Mouse (Mus musculus): ENCODE measurements at regions not wholly inside any gene's neighbourhood (a gene's known extent, or its start where the extent isn't known, plus 50 kb on each side); places are given as distances from the start of the nearest gene placed in this dataset.

DNA sequence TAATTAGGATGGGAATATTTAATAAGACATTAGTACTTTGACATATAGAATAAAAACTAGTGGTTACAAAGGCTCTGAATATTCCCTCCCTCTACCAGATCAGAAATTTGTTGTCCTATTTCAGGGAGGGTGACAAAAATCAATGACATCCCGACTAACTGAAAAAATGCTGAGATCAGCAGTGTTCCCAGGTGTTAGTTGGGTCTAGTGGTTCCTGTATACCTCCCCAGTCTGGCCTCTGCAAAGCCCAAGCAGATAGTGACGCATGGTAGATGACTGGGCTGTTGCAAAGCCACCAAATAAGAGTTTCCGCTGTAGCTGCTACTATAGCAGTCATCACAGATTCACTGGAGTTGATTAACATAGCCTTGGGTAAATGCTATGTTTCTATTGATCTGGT, 59.9 kb upstream of the Gm4791 start:
- DNase-seq: no peak

DNA sequence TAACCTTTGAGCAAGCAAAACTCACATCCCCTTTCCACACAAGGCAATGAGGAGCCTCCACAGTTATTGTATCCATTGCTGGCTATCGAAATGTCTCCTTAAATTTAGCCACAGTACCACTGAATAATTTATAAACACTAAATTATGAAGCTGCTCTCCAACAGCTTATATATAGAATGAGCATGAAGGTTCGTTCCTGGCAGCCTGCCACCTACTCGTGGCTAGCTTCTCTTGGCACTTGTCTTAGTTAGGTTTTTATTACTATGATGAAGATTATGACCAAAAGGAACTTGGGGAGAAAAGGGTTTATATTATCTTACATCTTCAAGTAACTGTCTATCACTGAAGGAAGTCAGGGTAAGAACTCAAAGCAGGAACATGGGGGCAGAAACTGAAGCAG, 72.9 kb upstream of the Gm4791 start:
- no peak for DNase-seq

DNA sequence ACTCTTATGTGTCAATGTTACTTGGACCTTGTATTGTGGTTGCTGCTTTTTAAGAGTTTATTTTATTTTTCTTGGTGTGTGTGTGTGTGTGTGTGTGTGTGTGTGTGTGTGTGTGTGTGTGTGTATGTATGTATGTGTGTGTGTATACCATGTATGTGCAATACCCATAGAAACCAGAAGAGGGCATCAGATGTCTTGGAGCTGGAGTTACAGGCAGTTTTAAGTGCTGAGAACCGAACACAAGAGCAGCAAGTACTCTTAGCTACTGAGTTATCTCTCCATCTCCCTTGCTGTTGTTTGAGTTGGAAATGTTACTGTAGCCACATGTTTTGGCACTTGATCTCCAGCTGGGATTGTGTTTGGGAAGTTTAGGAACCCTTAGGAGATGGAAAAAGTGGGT, 78.5 kb upstream of the Gm4791 start:
- DNase-seq: no peak

DNA sequence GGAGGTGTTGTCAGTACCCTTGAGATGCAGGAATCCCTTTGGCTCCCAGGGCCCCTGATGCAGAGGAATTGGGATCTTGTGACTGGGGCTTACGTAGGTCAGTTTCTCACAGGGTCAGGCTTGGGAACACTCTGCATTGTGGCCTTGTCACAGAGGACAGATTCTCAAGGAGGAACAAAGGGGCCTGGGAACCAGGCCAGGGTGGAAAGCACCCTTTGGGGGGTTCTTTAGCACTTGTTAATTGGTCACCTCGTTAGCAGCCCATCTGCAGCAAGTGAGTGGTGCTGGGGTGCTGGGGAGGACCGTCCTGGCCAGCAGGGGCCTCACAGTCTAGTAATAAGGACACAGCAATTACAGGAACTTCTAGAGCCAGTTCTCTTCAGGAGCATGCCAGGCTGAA, 85.3 kb upstream of the Gm4791 start:
- peak in 1 of 2 experiments; percentile 3 for DNase-seq

DNA sequence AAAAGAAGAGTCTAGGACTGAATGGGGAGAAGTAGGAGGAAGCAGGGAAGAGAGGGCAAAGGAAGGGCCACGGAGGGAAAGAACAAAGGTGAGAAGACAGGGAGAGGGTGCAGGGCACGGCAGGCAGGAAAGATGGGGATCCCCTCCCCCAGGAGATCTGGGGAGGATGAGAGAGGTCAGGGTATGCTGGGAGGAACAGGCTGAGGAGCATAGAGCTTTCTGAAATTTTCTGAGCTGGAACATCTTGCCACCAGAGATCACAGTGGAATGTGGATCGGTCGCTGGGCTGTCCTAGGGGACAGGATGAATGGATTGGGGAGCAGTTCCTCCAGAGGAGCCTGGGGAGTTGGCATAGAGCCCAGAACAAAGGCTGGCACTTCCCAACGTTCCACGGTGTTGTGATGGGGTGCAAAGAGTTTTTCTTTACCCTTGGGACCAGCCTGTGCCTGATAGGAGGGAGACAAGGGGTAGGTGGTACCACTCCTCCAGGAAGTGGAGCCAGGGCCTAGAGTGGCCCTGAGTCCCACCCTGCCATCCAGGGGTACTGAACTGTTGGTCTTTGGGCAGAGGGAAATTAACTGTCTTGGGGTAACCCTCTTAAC, 89.0 kb upstream of the Gm4791 start:
- DNase-seq: no peak

DNA sequence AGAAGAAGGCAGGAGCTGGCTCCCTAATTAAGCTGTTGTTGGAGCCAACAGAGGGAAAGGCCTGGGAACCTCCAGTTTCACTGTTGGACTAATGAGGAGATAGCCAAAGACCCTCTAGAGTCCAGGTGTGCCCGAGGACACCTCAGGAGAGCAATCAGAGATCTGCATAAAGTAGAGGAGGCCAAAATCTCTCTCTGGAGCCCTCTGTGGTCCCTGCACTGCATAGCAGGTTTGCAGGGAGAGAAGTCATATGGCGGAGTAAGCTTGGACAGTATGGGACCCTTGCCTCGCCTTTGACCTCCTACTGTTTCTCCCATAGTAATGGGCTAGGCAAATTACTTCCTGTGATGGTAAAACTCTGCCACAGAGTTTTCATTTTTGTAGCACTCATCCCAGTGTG, 93.5 kb upstream of the Gm4791 start:
- DNase-seq: no peak

DNA sequence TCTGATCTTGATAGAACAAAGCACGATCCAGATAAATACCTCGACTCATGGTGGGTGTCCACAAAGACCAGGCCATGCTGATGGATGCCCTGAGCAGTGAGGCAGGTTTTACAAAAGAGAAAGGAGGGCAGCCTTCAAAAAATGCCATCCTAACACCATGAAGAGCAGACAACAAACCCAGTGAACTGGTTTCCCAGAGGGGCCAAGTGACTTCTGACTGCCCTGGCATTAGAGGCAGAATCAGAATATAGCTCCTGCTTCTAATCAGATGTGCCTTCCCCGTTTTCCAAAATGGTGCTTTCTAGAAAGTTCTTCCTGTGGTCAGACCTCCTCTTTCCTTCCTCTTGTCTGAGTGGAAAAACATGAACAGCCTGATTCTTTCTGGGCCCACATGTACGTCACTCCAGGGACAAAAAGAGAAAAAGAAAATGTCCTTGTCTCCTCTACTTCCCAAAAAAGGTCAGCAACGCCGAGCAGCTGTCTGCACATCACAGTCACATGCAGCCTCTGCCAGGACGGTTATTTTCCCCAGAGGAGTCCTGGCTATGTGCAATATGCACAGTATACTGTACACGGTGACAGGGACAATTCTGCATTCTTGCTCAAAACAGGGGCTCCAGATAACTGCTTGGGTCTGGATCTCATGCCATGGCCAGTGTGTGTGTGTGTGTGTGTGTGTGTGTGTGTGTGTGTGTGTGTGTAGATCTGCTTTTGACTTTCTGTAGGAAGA, 94.9 kb upstream of the Gm4791 start:
- DNase-seq: no peak

DNA sequence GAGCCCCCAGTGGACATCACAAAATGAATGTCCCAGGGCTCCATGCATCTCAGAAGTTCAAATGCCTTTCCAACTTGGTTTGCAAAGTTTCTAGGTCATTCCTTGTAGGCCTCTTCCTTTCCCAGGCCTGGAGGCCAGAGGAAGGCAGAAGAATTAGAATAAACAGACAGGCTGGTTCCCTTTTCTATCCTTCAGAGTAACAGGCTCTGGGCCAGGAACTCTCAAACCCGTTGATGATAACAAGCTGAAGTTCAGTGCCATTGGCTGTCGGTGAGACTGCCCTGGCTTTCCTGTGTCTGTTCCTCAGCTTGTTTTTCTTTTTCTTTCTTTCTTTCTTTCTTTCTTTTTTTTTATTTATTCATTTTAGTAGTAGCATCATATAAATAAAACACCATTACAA, 99.3 kb upstream of the Gm4791 start:
- no peak for DNase-seq

DNA sequence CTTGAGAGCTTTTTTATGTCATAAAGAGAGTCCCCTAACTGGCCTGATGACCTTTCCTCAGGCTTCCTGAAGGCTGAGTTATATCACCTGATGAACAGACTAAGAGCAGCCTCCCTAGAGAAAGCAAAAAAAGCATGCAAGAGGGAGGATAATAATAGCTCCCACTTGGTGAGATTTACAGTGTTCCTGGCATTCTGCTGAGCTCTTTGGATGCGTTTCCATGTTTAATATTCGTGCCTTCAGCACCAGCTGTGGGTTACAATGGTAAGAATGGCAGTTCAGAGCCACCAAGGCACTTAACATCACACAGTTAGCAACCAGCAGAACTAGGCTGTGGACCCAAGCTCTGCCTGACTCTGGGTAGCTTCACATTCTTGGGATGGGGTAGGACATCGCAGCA, 100.4 kb upstream of the Gm4791 start:
- DNase-seq: no peak

DNA sequence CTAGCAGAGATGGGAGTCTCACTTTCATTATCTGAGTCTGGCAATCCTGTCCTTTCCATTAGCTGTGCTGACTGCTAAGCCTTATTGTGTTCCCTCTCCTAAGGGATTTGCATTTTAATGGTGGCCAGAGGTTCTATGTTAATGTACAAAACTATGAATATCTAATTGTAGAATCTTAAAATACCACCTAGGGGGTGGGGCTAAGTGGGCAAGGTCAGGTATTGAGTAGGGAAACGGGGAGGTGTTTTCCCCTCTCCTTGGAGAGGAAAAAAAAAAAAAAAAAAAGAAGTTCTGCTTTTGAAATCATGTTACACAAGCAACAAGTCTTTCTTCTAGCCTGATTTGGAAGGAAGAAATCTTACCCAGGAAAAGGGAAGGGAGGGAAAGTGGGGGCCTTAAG, 106.7 kb upstream of the Gm4791 start:
- no peak for DNase-seq

DNA sequence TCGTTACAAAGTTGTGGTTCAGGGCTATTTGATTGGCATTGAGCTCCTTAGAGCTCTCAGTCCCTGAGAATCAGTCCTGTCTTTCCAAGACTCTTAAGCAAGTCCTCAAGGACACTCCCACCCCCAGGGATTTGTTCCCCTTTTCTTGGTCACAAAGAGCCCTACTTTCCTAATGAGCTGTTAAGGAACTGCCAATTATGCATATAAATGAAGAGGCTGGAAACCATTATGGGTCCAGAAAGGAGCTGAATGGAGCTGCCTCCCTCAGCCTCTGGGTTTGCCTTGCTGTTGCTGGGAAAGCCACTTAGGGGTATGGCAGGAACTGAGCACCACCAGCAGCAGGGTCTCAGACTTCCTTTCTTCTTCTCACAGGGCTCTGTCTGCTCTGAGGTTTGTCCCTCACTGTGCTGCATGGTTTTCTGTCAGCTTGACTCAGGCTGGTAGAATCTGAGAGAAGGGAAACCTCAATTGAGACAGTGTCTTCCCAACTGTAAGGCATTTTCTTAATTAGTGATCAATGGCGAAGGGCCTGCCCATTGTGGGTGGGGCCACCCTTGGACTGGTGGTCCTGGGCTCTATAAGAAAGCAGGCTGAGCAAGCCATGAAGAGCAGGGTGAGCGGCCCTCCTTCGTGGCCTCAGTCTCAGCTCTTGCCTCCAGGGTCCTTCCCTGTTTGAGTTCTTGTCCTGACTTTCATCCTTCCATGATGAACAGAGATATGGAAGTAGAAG, 108.4 kb upstream of the Gm4791 start:
- no peak for DNase-seq

DNA sequence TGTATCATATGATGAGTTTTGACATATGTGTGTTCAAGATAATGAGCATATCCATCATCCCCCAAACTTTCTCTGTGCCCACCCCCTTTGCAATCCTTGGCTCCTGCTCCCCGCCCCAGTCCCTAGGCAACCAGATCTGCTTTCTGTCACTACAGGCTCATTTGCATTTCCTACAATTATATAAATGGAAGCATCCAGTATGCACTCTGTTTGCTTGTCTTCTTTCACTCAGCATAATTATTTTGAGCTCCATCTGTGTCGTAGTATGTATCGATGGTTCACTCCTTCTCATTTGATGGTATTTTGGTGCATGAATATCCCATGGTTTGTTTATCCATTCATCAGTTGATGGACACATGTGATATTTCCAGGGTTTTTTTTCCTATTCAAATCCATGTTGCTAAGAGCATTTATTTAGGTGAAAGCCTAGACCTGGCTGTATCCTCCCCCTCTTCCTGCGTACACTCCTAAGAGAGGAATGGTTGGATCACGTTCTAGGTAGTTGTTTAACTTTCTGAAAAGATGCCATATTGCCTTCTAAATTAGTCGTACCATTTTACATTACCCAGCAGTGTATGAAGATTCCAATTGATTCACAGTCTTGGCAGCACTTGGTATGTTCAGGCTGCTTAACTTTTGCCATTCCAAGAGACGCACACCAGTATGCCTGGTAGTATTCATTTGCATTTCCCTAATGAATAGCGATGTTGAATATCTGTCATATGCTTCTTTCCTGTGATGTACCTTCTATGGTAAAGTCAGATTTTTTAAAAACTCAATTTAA, 127.1 kb upstream of the Gm4791 start:
- no peak for DNase-seq

DNA sequence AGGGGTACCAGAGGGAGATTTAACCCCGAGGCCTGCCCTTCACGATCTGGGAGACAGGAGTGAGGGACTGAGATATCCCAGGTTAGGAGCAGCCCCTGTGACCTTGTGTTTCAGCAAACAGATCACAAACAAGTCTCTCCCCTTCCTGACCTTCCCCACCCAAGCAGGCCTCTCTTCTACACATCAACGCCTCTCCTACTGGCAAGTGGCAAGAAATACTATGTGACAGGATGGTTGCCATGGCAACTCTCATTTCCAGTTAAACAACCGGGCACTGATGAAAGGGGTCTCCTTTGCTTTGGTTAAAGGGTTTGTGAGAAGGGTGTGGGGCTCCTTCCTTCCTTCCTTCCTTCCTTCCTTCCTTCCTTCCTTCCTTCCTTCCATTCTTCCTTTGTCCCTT, 134.6 kb upstream of the Gm4791 start:
- no peak for DNase-seq

DNA sequence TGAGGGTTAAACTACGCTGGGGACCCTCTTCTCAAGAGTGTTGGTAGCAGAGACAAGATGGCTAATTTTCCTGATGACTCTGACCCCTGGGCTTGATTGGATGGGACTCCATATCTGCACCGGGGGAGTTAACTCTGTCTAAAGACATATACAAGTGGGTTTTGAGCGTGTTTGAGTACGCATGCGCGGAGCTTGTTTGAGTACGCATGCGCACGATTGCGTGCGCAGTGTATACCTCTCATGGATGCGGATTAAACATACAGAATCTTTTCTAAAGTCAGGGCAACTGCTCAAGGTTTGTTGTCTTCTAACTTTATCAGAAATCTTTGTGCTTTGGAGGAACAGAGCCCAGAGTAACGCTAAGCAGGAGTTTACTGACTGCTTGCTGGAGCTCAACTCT, 146.8 kb upstream of the Gm4791 start:
- no peak for DNase-seq

DNA sequence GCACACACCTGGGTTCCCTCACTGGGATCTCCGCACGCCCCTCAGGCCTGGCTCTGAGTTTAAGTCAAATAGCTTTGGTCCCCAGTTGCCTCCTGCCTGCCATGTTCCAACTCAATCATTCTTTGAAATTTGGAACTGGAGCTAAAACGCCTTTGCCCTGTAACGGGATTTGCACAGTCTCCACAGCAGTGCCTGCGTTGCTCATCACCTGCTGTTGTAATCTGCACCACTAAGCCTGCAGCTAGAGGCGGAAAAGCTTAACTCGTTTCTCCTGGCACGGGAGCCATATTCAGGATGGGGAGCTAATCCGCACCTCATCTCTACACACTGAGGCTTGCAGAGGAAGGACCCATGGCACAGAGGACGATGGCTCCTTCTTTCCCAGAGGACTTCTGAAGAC, 147.2 kb upstream of the Gm4791 start:
- DNase-seq: no peak

DNA sequence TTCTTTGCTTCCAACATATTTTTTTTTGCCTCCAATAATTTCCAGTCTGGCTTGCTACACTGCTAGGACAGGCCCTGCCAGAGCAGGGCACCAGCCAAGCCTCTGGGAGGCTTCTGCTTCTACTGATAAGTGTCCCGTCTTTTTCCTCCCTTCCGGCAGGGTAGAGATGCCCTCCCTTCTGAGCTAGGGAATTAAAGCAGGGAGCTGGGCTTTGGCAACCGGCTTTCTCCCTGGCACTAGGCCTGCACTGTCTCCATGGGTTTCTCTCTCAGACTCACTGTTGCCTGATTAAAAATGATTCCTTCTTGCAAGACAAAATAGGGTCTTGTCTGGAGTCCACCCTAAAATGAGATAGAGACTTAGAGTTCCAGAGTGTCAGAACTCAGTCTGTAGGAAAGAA, 153.3 kb upstream of the Gm4791 start:
- DNase-seq: peak; percentile 13 to 17

DNA sequence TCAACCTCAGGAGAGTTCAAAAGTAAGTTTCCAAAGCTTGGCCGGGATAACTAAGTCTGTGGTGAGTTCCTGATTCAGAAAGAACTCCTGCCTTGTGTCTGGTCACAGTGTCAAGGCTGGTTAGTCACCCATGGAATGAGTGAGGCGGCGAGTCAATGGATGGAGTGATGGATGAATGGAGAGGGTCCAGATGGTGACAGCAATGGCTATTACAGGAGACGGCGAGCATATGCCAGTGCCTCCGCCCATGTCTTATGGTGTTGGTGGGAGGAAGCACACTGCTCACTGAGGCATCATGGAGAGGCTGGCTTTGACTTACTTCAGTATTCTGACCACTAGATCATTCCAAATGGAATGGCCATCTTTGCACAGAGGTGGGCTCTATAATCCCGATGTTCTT, 154.8 kb upstream of the Gm4791 start:
- DNase-seq: no peak

DNA sequence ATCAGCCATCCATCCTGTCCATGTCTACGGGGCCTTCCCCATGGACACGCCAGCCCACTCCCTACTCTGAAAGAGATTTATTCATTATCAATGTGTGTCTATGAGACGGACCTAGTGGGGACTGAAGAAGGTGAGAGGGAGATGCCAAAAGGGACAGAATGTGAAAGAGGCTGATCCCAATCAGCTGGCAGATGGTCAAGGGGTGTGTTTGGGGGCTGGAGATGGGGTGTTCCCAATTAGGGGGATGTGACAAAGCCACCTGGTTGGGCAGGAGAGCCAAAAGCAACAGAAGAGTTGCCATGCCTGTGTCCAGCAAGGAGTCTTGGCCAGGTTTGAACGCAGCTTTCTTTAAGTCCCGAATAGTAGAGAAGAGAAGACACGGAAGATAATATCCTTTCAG, 157.0 kb upstream of the Gm4791 start:
- no peak for DNase-seq

DNA sequence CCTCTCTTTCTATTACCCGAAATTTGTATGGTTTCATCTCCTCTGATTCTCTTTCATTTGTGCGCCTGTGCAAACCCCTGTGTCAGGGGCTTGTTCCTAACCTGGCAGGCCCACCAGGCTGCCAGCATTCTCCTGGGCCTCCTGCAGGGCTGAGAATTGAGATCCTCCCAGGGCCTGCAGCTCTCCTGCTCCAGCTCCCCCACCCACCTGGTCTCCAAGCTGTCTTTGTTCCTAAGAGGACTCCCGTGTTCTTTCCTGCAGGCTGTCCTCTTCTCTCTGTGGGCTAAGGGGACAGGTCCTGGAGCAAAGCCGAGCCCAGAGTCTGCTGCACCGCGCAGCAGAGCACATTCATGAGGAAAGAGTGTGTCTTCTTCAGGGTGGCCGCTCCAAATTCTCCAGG, 163.3 kb upstream of the Gm4791 start:
- DNase-seq: peak; percentile 15 to 26

DNA sequence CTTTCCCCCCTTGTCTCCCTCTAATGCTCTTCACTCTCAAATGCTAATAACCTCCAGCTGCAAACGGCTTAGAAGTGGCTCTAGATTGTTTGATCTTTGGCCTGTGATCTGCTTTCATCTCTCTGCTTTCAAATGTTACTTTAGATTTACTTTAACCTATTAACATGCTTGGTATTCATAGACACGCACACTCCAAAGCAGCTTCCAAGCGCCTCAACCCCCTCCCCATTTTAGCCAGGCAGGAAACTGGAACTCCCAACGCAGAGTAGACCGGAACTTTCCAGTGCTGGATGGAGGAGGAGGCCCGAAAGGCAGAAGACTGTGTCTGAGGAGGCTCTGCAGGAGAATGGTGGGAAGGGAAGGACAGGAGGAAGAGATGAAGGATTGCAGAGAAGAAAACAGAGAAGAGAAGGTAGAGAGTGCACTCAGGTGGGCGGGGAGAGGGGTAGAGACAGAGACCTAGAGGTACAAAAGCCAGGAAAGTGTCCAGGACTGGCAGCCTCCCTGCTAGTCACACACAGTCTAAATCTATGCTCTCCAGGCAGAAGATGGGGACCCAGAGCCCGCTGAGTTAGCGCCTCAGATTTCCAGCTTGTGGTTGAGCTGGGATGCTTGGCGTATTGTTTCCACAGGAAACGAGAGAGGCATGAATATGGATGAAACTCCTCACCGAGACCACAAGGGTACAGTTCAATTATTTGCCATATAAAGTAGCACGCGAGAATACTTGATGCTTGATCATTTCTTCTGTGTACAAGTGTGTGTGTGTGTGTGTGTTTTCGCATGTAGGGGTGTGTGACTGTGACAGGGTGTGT, 167.6 kb upstream of the Gm4791 start:
- no peak for DNase-seq

DNA sequence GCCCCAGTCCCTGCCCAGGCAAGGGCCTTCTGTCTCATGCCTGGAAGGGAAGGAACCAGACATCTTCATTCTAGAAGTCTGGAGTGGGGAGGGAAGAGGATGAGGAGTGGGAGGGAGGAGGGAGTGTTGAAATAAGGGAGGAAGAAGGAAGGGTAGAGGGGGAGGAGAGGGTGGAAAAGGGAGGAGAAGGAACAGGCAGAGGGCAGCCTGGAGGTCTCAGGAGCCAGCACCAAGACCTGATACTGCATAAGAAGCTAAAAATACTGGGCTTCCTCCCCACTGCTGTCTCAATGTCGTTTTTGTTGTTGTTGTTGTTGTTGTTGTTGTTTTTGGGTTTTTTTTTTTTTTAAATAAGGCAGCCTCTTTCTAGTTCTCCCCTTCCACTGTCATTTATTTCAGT, 168.2 kb upstream of the Gm4791 start:
- no peak for DNase-seq

DNA sequence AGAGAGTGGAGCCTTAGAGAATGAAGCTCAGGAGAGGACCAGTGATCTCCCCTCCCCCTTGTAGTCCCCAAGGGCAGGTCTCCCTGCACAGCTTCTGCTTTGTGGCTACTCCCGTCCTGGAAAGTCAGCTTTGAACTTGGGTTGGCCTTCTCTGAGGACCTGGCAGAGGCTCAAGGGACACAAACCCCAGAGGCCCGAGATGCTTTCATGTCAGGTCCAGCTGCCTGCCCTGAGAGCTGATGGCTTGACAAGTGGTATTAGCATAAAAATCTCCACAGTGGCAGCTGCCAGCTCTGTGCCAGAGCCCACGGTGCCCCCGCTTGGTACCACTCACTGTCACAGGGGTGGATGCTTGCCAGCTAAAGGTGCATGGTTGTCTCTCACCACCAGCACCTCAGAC, 173.8 kb upstream of the Gm4791 start:
- DNase-seq: no peak

DNA sequence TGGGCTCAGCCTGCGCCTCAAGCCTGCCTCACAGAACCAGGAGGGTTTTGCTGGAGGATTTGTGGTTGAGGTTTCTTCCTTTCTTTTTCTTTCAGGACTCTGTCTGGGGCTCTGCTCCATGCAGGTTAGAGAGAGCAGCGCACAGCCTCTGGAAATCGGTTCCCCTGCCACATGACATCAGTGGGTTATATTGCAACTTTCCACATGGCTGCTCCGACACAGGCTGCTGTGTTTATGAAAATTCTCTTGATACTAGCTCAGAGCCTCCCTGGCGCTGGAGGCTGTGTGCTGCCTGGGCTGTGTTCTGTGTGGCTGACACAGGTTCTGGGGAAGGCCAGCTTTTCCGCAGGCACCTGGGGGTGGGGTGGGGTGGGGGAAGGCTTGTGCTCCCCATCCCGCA, 178.7 kb upstream of the Gm4791 start:
- DNase-seq: no peak

Measured in cerebellum, postnatal 36 days (tissue).